Mouse (Mus musculus) inflammation-experienced regulatory T-cells (primary cell): ENCODE data around the gene Kif14. TPM values are rescaled to one million over a fixed set of nuclear protein-coding genes. Genes with fewer than 3 reads are reported as not detected.

Experiments used
- polyA plus RNA-seq, 2 experiments: library from polyadenylated mRNA; unstranded; fragments of 100-300 nt; shearing (Covaris generic); gene quantifications; one replicate each; pipeline ENCODE4 v1.2.1; 2017

The Kif14 gene
- 1 to 10 TPM in 1 of 2 experiments, under 1 TPM in 1; 0.06 to 1.4 TPM for polyA plus RNA-seq

GRCm38 (mm10) chr1:136466143-136466811 is at the start of gene Kif14:
Kif14 (plus strand) TSS chr1:136466343.

Other genes with a start within 250 kb of the Kif14 start
- 1 to 10 TPM in 1 of 2 experiments, under 1 TPM in 1; 0.30 to 1.3 TPM for gene Inava, start 232.1 kb upstream of the Kif14 start, polyA plus RNA-seq
- under 1 TPM in 1 of 2 experiments, not detected in 1; 0.27 TPM for gene Gpr25, start 205.5 kb upstream of the Kif14 start, polyA plus RNA-seq
- gene Camsap2, start 120.2 kb upstream of the Kif14 start, polyA plus RNA-seq: 10 to 100 TPM; 10.1 to 13.8 TPM
- gene Ddx59, start 51.1 kb upstream of the Kif14 start, polyA plus RNA-seq: 10 to 100 TPM; 24.0 to 24.1 TPM
- 10 to 100 TPM; 57.5 to 59.0 TPM for gene Zfp281, start 158.6 kb downstream of the Kif14 start, polyA plus RNA-seq